Comparison of ENCODE assay signal across 29 mouse cellular contexts in the genomic region with DNA sequence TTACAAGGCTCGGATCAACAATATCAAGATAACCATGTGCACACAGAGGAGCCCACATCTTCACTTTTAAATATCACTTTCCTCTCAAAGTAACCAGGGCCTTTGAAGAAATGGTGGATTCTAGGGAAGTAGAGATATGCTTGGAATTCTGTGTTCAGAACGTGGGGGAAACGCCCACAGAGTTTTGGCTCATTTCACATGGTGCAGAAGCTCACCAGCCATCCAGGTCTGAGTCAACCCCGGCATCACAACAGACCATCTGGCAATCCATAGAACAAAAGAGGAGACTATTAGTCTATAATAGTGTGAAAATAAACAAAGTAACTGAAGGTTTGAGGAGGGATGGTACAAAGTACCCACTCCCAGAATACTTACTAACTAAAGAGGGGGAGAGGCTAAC.
DNase-seq lines count a peak whose midpoint lies in the region; ATAC-seq and TF ChIP-seq lines count a peak whose summit lies in the region.
"Had no signal": no experiment of that assay in that cellular context is flagged by ENCODE, and none has a peak within 500 bp of the region (broad histone marks: within the 10 kb centered on the region; RNA-seq: fewer than 3 reads in every experiment).

No protein-coding gene starts in this region.

- TF ChIP-seq EP300 in lung, postnatal 0 days (IDR thresholded peaks at IDR 0.05) = no peak

- no peaks in the 10 kb centered on the region for H3K9me3 ChIP-seq in lung, postnatal 0 days (ENCODE audit: low read length)
- H3K9me3 ChIP-seq: embryonic facial prominence, embryonic 12.5 days; hindbrain, embryonic 10.5 days; hindbrain, embryonic 15.5 days; kidney, embryonic 15.5 days; limb, embryonic 12.5 days; midbrain, embryonic 15.5 days; stomach, embryonic 15.5 days had no signal

- H3K4me2 ChIP-seq in lung, postnatal 0 days (replicated peaks; ENCODE audit: low read depth, low read length) = no peak overlapping the region
- H3K4me2 ChIP-seq: embryonic facial prominence, embryonic 12.5 days; hindbrain, embryonic 15.5 days; kidney, embryonic 15.5 days; limb, embryonic 12.5 days; liver, embryonic 15.5 days; lung, embryonic 14.5 days; midbrain, embryonic 15.5 days; stomach, embryonic 15.5 days had no signal

- H3K9ac ChIP-seq in lung, postnatal 0 days (replicated peaks; ENCODE audit: low read depth) = no peak overlapping the region
- H3K9ac ChIP-seq: embryonic facial prominence, embryonic 12.5 days; hindbrain, embryonic 15.5 days; kidney, embryonic 15.5 days; limb, embryonic 12.5 days; liver, embryonic 15.5 days; lung, embryonic 14.5 days; midbrain, embryonic 15.5 days; stomach, embryonic 15.5 days had no signal

- 36% methylated on average over 4 of the region's 4 CpGs for whole genome bisulfite sequencing in cerebellum, adult 2 months
- WGBS in lung, postnatal 0 days = 65% methylated on average over 4 of the region's 4 CpGs

- TF ChIP-seq CTCF in cerebellum, adult 2 months (IDR thresholded peaks at IDR 0.05; ENCODE audit: borderline replicate concordance, insufficient read depth, low read depth, low read length) = no peak
- TF ChIP-seq CTCF in lung, postnatal 0 days (IDR thresholded peaks at IDR 0.05) = no peak

- H3K36me3 ChIP-seq in lung, postnatal 0 days (ENCODE audit: insufficient read depth, low read length) = no peaks in the 10 kb centered on the region
- H3K36me3 ChIP-seq: embryonic facial prominence, embryonic 12.5 days; G1E; hindbrain, embryonic 10.5 days; hindbrain, embryonic 15.5 days; kidney, embryonic 15.5 days; limb, embryonic 12.5 days; liver, embryonic 15.5 days; midbrain, embryonic 10.5 days; midbrain, embryonic 15.5 days; stomach, embryonic 15.5 days had no signal

- no peaks in the 10 kb centered on the region for H3K27me3 ChIP-seq in cerebellum, adult 2 months (ENCODE audit: control insufficient read depth, insufficient read depth, low read length)
- no peaks in the 10 kb centered on the region for H3K27me3 ChIP-seq in lung, postnatal 0 days (replicated peaks; ENCODE audit: insufficient read depth, low read length)
- H3K27me3 ChIP-seq: embryonic facial prominence, embryonic 12.5 days; hindbrain, embryonic 15.5 days; kidney, embryonic 15.5 days; limb, embryonic 12.5 days; liver, embryonic 15.5 days; midbrain, embryonic 15.5 days; Patski; stomach, embryonic 15.5 days had no signal

- DNase-seq in cerebellum, adult 2 months = peak in 1 of 2 experiments; percentile 65
- DNase-seq in cerebellum, adult 11-12 months = no peak
- DNase-seq in layer of hippocampus, adult 11-12 months (ENCODE audit: low spot score) = peak; percentile 63
- no peak for DNase-seq in layer of hippocampus, postnatal 25 days (ENCODE audit: extremely low spot score in 1 of 2, low spot score in 1 of 2)
- DNase-seq in Muller cell, postnatal 12 days (ENCODE audit: inconsistent ontology term) = peak; percentile 69
- DNase-seq in layer of hippocampus, adult 8-10 months (ENCODE audit: low spot score in 2 of 2) = peak; percentile 42 to 61
- DNase-seq in lung, postnatal 0 days (ENCODE audit: low spot score) = no peak
- no peak for DNase-seq in embryo, embryonic 11 days
- DNase-seq: adrenal gland, postnatal 14 days; gastrocnemius, postnatal 14 days; heart, postnatal 14 days; kidney, adult 18-20 months; kidney, postnatal 25 days; lung, embryonic 14.5 days; thymus, postnatal 25 days had no signal

- no peak for TF ChIP-seq POLR2A in cerebellum, adult 2 months (IDR thresholded peaks at IDR 0.05; ENCODE audit: borderline replicate concordance, insufficient read depth, low read length)

- peak overlapping the region; percentile 2; the same call in 1 of the 2 replicates for H3K27ac ChIP-seq in cerebellum, adult 2 months (ENCODE audit: insufficient read depth, low read length)
- no peak overlapping the region for H3K27ac ChIP-seq in lung, postnatal 0 days (ENCODE audit: low read length)
- H3K27ac ChIP-seq: embryonic facial prominence, embryonic 12.5 days; hindbrain, embryonic 10.5 days; hindbrain, embryonic 15.5 days; kidney, embryonic 15.5 days; left cerebral cortex, adult 2 months; limb, embryonic 12.5 days; liver, embryonic 15.5 days; midbrain, embryonic 10.5 days; midbrain, embryonic 15.5 days; stomach, embryonic 15.5 days had no signal

- ATAC-seq in lung, postnatal 0 days = no peak
- ATAC-seq: forebrain, embryonic 14.5 days; inflammation-experienced regulatory T-cells, adult 6 months; midbrain, embryonic 15.5 days; Patski had no signal

- H3K4me3 ChIP-seq in cerebellum, adult 2 months (replicated peaks; ENCODE audit: insufficient read depth, low read depth, low read length) = no peak overlapping the region
- H3K4me3 ChIP-seq in lung, postnatal 0 days (ENCODE audit: low read depth, low read length) = no peak overlapping the region
- H3K4me3 ChIP-seq: embryonic facial prominence, embryonic 12.5 days; hindbrain, embryonic 10.5 days; hindbrain, embryonic 15.5 days; kidney, embryonic 15.5 days; left cerebral cortex, adult 2 months; limb, embryonic 12.5 days; liver, embryonic 15.5 days; midbrain, embryonic 10.5 days; midbrain, embryonic 15.5 days; stomach, embryonic 15.5 days had no signal

- H3K4me1 ChIP-seq in cerebellum, adult 2 months (ENCODE audit: control insufficient read depth, insufficient read depth, low read length) = peaks cover 9% of the 10 kb centered on the region
- H3K4me1 ChIP-seq in lung, postnatal 0 days (ENCODE audit: insufficient read depth, low read depth, low read length) = no peaks in the 10 kb centered on the region
- H3K4me1 ChIP-seq: embryonic facial prominence, embryonic 12.5 days; hindbrain, embryonic 10.5 days; limb, embryonic 12.5 days; liver, embryonic 15.5 days; midbrain, embryonic 10.5 days; midbrain, embryonic 15.5 days; stomach, embryonic 15.5 days had no signal

Comparison
In these comparisons a context has a peak if more than half of its experiments do, and no peak if none do; other contexts are left out.
1. DNase-seq: peak in layer of hippocampus, adult 11-12 months (single experiment), Muller cell, postnatal 12 days (single experiment) and layer of hippocampus, adult 8-10 months (2 of 2); none in cerebellum, adult 11-12 months (single experiment), layer of hippocampus, postnatal 25 days (0 of 2), lung, postnatal 0 days (single experiment) and embryo, embryonic 11 days (single experiment).